Mouse (Mus musculus) midbrain, embryonic 16.5 days (tissue): ENCODE measurements around the gene Chrm3. TPM values are rescaled to one million over a fixed set of nuclear protein-coding genes. Genes with fewer than 3 reads are reported as not detected.
"Not testable (repeated sequence)": the region's sequence is repeated elsewhere in the genome, so short reads cannot be mapped to it uniquely, and the experiment has no call there.

ENCODE experiments used
- ATAC-seq: fragments of 200-750 bp; cut with Nextera tagmentation; 2 replicates; pipeline ENCODE4 v1.8.0; 2017; ENCODE audit warnings: moderate TSS enrichment
- H3K27ac ChIP-seq: fragments of 300-500 bp; sonication (generic); 2 replicates; pipeline ENCODE4 v1.5.1; 2014; ENCODE audit warnings: mild to moderate bottlenecking, low read length, mixed read lengths
- H3K27me3 ChIP-seq: fragments of 300-500 bp; sonication (generic); 2 replicates; pipeline ENCODE4 v1.6.1; 2014; ENCODE audit warnings: low read depth, low read length, mixed read lengths; ENCODE audit not compliant: control insufficient read depth, insufficient read depth
- H3K36me3 ChIP-seq: fragments of 300-500 bp; sonication (generic); 2 replicates; pipeline ENCODE4 v1.6.1; 2014; ENCODE audit warnings: mild to moderate bottlenecking, low read length, moderate library complexity, mixed read lengths; ENCODE audit not compliant: control insufficient read depth, insufficient read depth
- H3K4me1 ChIP-seq: fragments of 300-500 bp; sonication (generic); 2 replicates; pipeline ENCODE4 v1.6.1; 2014; ENCODE audit warnings: mild to moderate bottlenecking, low read length, mixed read lengths; ENCODE audit not compliant: control insufficient read depth, insufficient read depth
- H3K4me2 ChIP-seq: fragments of 300-500 bp; sonication (generic); 2 replicates; pipeline ENCODE4 v1.6.1; 2014; ENCODE audit warnings: mild to moderate bottlenecking, low read length, mixed read lengths
- H3K4me3 ChIP-seq: fragments of 300-500 bp; sonication (generic); 2 replicates; pipeline ENCODE4 v1.5.1; 2014; ENCODE audit warnings: low read depth, mild to moderate bottlenecking, low read length, moderate library complexity, mixed read lengths
- H3K9ac ChIP-seq: fragments of 300-500 bp; sonication (generic); 2 replicates; pipeline ENCODE4 v1.6.1; 2014; ENCODE audit warnings: low read depth, low read length, mixed read lengths
- H3K9me3 ChIP-seq: fragments of 300-500 bp; sonication (generic); replicated peaks from 2 replicates; pipeline ENCODE4 v1.6.1; 2014; ENCODE audit warnings: mild to moderate bottlenecking, low read length, mixed read lengths; ENCODE audit not compliant: control insufficient read depth, poor library complexity, severe bottlenecking
- WGBS: fragments of 180-500 bp; shearing (Covaris S2); extraction: QIAGEN DNeasy Blood & Tissue Kit; methylation state at CpG from one replicate; pipeline ENCODE4 v1.1.7; 2014; 5-methylcytosine and 5-hydroxymethylcytosine counted together
- polyA plus RNA-seq: library from polyadenylated mRNA; unstranded; fragments of >200 nt; fragmentation: Nextera tagmentation; extraction: Ambion mirVana; gene quantifications from 2 replicates; pipeline ENCODE4 v1.2.1, GENCODE M21; 2015

Gene Chrm3
- polyA plus RNA-seq, result 4.6 and 5.0 TPM in 2 replicates

- ATAC-seq, result peak; percentile 95
- Histone ChIP-seq H3K4me3 (peak within 1 kb of the TSS; percentile 76), H3K9me3 (no peaks in the 10 kb centered on the region), H3K27ac (peak within 1 kb of the TSS; percentile 76), H3K36me3 (no peaks in the 10 kb centered on the region), H3K27me3 (peaks cover 9% of the 10 kb centered on the region), H3K4me2 (peak within 1 kb of the TSS; percentile 94), H3K4me1 (peaks cover 9% of the 10 kb centered on the region; the same call in 1 of the 2 replicates), H3K9ac (peak within 1 kb of the TSS; percentile 73)
- WGBS, result under 1% methylated on average over 18 of the region's 18 CpGs
These were observed at the start of gene Chrm3 for GRCm38 (mm10) chr13:10360777-10361176. Gene Chrm3 (minus strand): TSS chr13:10360847.

- Histone ChIP-seq H3K4me1 (no peaks in the 10 kb centered on the region), H3K9ac (no peak overlapping the region), H3K4me2 (no peak overlapping the region), H3K4me3 (no peak overlapping the region), H3K36me3 (no peaks in the 10 kb centered on the region), H3K9me3 (no peaks in the 10 kb centered on the region), H3K27me3 (no peaks in the 10 kb centered on the region), H3K27ac (no peak overlapping the region)
- ATAC-seq, result no peak
- 97% methylated on average over 2 of the region's 2 CpGs for WGBS
These were observed 33.7 kb upstream of the Chrm3 start for GRCm38 (mm10) chr13:10394364-10394763.

GRCm38 (mm10) chr13:10375487-10375886 lies 14.8 kb upstream of the Chrm3 start:
- not testable (repeated sequence) for H3K4me1 ChIP-seq, H3K27ac ChIP-seq, H3K36me3 ChIP-seq, H3K9ac ChIP-seq, H3K4me2 ChIP-seq, ATAC-seq, H3K27me3 ChIP-seq, H3K9me3 ChIP-seq, H3K4me3 ChIP-seq

GRCm38 (mm10) chr13:10360199-10360694 lies 400 bp downstream of the Chrm3 start:
- Histone ChIP-seq H3K4me1 (peaks cover 9% of the 10 kb centered on the region; the same call in 1 of the 2 replicates), H3K27ac (peak overlapping the region; percentile 76), H3K27me3 (peaks cover 9% of the 10 kb centered on the region), H3K4me2 (peak overlapping the region; percentile 94), H3K9ac (peak overlapping the region; percentile 73), H3K4me3 (peak overlapping the region; percentile 76), H3K9me3 (no peaks in the 10 kb centered on the region), H3K36me3 (no peaks in the 10 kb centered on the region)
- 1% methylated on average over 60 of the region's 60 CpGs for WGBS
- ATAC-seq, result peak; percentile 81

- no peaks in the 10 kb centered on the region for H3K36me3 ChIP-seq
- peak overlapping the region; percentile 76 for H3K27ac ChIP-seq
- peak overlapping the region; percentile 94 for H3K4me2 ChIP-seq
- peak overlapping the region; percentile 73 for H3K9ac ChIP-seq
- WGBS, result 1% methylated on average over 26 of the region's 26 CpGs
- peaks cover 9% of the 10 kb centered on the region for H3K27me3 ChIP-seq
- H3K4me1 ChIP-seq, result peaks cover 9% of the 10 kb centered on the region; the same call in 1 of the 2 replicates
- no peaks in the 10 kb centered on the region for H3K9me3 ChIP-seq
- H3K4me3 ChIP-seq, result peak overlapping the region; percentile 76
- peak; percentile 44; the same call in 1 of the 2 replicates for ATAC-seq
These were observed 990 bp downstream of the Chrm3 start for GRCm38 (mm10) chr13:10359516-10360198.

GRCm38 (mm10) chr13:10355796-10356195 lies 4.9 kb downstream of the Chrm3 start:
- Histone ChIP-seq H3K4me2 (no peak overlapping the region), H3K4me3 (no peak overlapping the region), H3K4me1 (peaks cover 2% of the 10 kb centered on the region; the same call in 1 of the 2 replicates), H3K36me3 (no peaks in the 10 kb centered on the region), H3K9ac (no peak overlapping the region), H3K27ac (no peak overlapping the region), H3K27me3 (peaks cover 4% of the 10 kb centered on the region; the same call in 1 of the 2 replicates), H3K9me3 (no peaks in the 10 kb centered on the region)
- ATAC-seq, result no peak
- WGBS, result 93% methylated on average over 5 of the region's 5 CpGs

GRCm38 (mm10) chr13:10354885-10355575 lies 5.6 kb downstream of the Chrm3 start:
- H3K27me3 ChIP-seq, result peaks cover 4% of the 10 kb centered on the region; the same call in 1 of the 2 replicates
- H3K4me1 ChIP-seq, result peaks cover 2% of the 10 kb centered on the region; the same call in 1 of the 2 replicates
- no peak overlapping the region for H3K4me3 ChIP-seq
- H3K36me3 ChIP-seq, result no peaks in the 10 kb centered on the region
- ATAC-seq, result no peak
- whole genome bisulfite sequencing, result 79% methylated on average over 2 of the region's 2 CpGs
- no peak overlapping the region for H3K27ac ChIP-seq
- H3K4me2 ChIP-seq, result no peak overlapping the region
- no peak overlapping the region for H3K9ac ChIP-seq
- H3K9me3 ChIP-seq, result no peaks in the 10 kb centered on the region

- H3K4me3 ChIP-seq, result no peak overlapping the region
- WGBS, result 48% methylated on average over 1 of the region's 1 CpGs
- H3K4me1 ChIP-seq, result no peaks in the 10 kb centered on the region
- no peak overlapping the region for H3K4me2 ChIP-seq
- no peaks in the 10 kb centered on the region for H3K9me3 ChIP-seq
- H3K27me3 ChIP-seq, result no peaks in the 10 kb centered on the region
- H3K9ac ChIP-seq, result no peak overlapping the region
- H3K27ac ChIP-seq, result no peak overlapping the region
- no peak for ATAC-seq
- H3K36me3 ChIP-seq, result no peaks in the 10 kb centered on the region
These were observed 8.5 kb downstream of the Chrm3 start for GRCm38 (mm10) chr13:10352141-10352540.

- Histone ChIP-seq H3K27ac (no peak overlapping the region), H3K36me3 (no peaks in the 10 kb centered on the region), H3K4me3 (no peak overlapping the region), H3K9ac (no peak overlapping the region), H3K4me2 (no peak overlapping the region), H3K4me1 (no peaks in the 10 kb centered on the region), H3K9me3 (no peaks in the 10 kb centered on the region), H3K27me3 (no peaks in the 10 kb centered on the region)
- 68% methylated on average over 5 of the region's 5 CpGs for WGBS
- no peak for ATAC-seq
These were observed 16.3 kb downstream of the Chrm3 start for GRCm38 (mm10) chr13:10344362-10344761.
